Mouse (Mus musculus) forebrain, embryonic 12.5 days (tissue): Measurements from ENCODE around the gene Ptpn20. TPM values are rescaled to one million over a fixed set of nuclear protein-coding genes. Genes with fewer than 3 reads are reported as not detected.

Source experiments
- ATAC-seq: fragments of 200-750 bp; cut with Nextera tagmentation; 2 replicates; pipeline ENCODE4 v1.8.0; 2017; ENCODE audit warnings: moderate TSS enrichment; ENCODE audit not compliant: low FRiP score
- H3K27ac ChIP-seq: fragments of 300-500 bp; sonication (generic); 2 replicates; pipeline ENCODE4 v1.5.1; 2016; ENCODE audit warnings: mild to moderate bottlenecking
- H3K27me3 ChIP-seq: fragments of 300-500 bp; sonication (generic); 2 replicates; pipeline ENCODE4 v1.6.1; 2016; ENCODE audit warnings: mild to moderate bottlenecking
- H3K36me3 ChIP-seq: fragments of 300-500 bp; sonication (generic); replicated peaks from 2 replicates; pipeline ENCODE4 v1.6.1; 2016; ENCODE audit warnings: mild to moderate bottlenecking
- H3K4me1 ChIP-seq: fragments of 300-500 bp; sonication (generic); 2 replicates; pipeline ENCODE4 v1.6.1; 2016
- H3K4me2 ChIP-seq: fragments of 300-500 bp; sonication (generic); 2 replicates; pipeline ENCODE4 v1.6.1; 2016; ENCODE audit warnings: mild to moderate bottlenecking, moderate library complexity
- H3K4me3 ChIP-seq: fragments of 300-500 bp; sonication (generic); replicated peaks from 2 replicates; pipeline ENCODE4 v1.5.1; 2016; ENCODE audit warnings: mild to moderate bottlenecking
- H3K9ac ChIP-seq: fragments of 300-500 bp; sonication (generic); 2 replicates; pipeline ENCODE4 v1.6.1; 2016; ENCODE audit warnings: mild to moderate bottlenecking
- H3K9me3 ChIP-seq: fragments of 300-500 bp; sonication (generic); 2 replicates; pipeline ENCODE4 v1.6.1; 2016
- WGBS: fragments of 180-500 bp; shearing (Covaris S2); methylation state at CpG from one replicate; pipeline ENCODE4 v1.1.7; 2016; 5-methylcytosine and 5-hydroxymethylcytosine counted together
- polyA plus RNA-seq: library from polyadenylated mRNA; unstranded; fragments of >200 nt; fragmentation: Nextera tagmentation; extraction: Ambion mirVana; gene quantifications from 2 replicates; pipeline ENCODE4 v1.2.1, GENCODE M21; 2016

The Ptpn20 gene
- polyA plus RNA-seq, 1 experiment from 2014 or later, result not detected

GRCm38 (mm10) chr14:33682768-33683167 is 93.8 kb downstream of the Ptpn20 start:
- H3K27ac ChIP-seq, result 0 out of 2 replicates have a peak overlapping the region, but pooled peaks have one; percentile 53
- no peak overlapping the region for H3K9ac ChIP-seq
- H3K9me3 ChIP-seq, result no peaks in the 10 kb centered on the region
- ATAC-seq, result no peak
- no peaks in the 10 kb centered on the region for H3K36me3 ChIP-seq
- no peaks in the 10 kb centered on the region for H3K27me3 ChIP-seq
- peaks cover 9% of the 10 kb centered on the region for H3K4me1 ChIP-seq
- H3K4me2 ChIP-seq, result no peak overlapping the region
- H3K4me3 ChIP-seq, result no peak overlapping the region
- 89% methylated on average over 2 of the region's 2 CpGs for WGBS

GRCm38 (mm10) chr14:33683701-33684100 is 94.7 kb downstream of the Ptpn20 start:
- Histone ChIP-seq H3K4me2 (no peak overlapping the region), H3K27me3 (no peaks in the 10 kb centered on the region), H3K4me1 (peaks cover 11% of the 10 kb centered on the region), H3K36me3 (no peaks in the 10 kb centered on the region), H3K9ac (no peak overlapping the region), H3K4me3 (no peak overlapping the region), H3K27ac (peak overlapping the region; percentile 58; the same call in 1 of the 2 replicates), H3K9me3 (no peaks in the 10 kb centered on the region)
- 41% methylated on average over 13 of the region's 13 CpGs for WGBS
- peak; percentile 95 for ATAC-seq

GRCm38 (mm10) chr14:33687444-33688028 is 98.5 kb downstream of the Ptpn20 start:
- peaks cover 11% of the 10 kb centered on the region for H3K4me1 ChIP-seq
- H3K4me3 ChIP-seq, result no peak overlapping the region
- H3K36me3 ChIP-seq, result no peaks in the 10 kb centered on the region
- 46% methylated on average over 6 of the region's 6 CpGs for WGBS
- no peaks in the 10 kb centered on the region for H3K27me3 ChIP-seq
- no peak overlapping the region for H3K9ac ChIP-seq
- H3K27ac ChIP-seq, result no peak overlapping the region
- no peaks in the 10 kb centered on the region for H3K9me3 ChIP-seq
- H3K4me2 ChIP-seq, result no peak overlapping the region
- no peak for ATAC-seq

- ATAC-seq, result no peak
Measured at GRCm38 (mm10) chr14:33689044-33689443, 100.0 kb downstream of the Ptpn20 start.

More at GRCm38 (mm10) chr14:33689044-33689443, 100.0 kb downstream of the Ptpn20 start:
- Histone ChIP-seq H3K4me3 (no peak overlapping the region), H3K4me1 (peaks cover 6% of the 10 kb centered on the region; the same call in 1 of the 2 replicates), H3K27me3 (no peaks in the 10 kb centered on the region), H3K36me3 (no peaks in the 10 kb centered on the region), H3K9ac (no peak overlapping the region), H3K27ac (no peak overlapping the region), H3K9me3 (no peaks in the 10 kb centered on the region), H3K4me2 (no peak overlapping the region)

Other genes starting within 250 kb of the Ptpn20 start
- 28.3 and 29.0 TPM in 2 replicates for gene Mapk8, start 142.0 kb upstream of the Ptpn20 start, polyA plus RNA-seq
- gene Frmpd2, start 117.5 kb upstream of the Ptpn20 start, polyA plus RNA-seq, result 0.18 TPM in 1 of 2 replicates, not detected in the other